Mouse (Mus musculus): ENCODE measurements around the gene Sorbs2. TPM values are rescaled to one million over a fixed set of nuclear protein-coding genes. Genes with fewer than 3 reads are reported as not detected.

Gene Sorbs2
- polyA plus RNA-seq, 1 experiment from 2014 or later: 113 TPM

DNA sequence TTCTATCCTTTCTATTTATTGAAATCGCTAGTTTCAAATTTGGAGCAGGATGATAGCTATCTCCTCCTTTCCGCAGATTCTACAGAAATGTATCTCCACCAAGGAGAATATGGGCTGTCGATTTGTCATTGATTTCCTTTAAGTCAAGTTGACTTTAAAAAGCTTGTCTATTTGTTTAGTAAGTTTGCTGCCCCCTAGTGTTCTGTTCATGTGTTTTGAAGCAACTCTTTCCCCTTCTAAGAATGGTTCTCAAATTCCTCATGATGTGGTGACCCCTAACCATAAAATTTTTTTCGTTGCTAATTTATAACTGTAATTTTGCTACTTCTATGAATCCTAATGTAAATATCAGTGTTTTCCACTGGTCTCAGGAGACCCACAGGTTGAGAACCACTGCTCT, 273.0 kb downstream of the Sorbs2 start:
- H3K36me3 ChIP-seq (replicated peaks): peaks cover 11% of the 10 kb centered on the region
- no peaks in the 10 kb centered on the region for H3K27me3 ChIP-seq
- H3K9me3 ChIP-seq: no peaks in the 10 kb centered on the region
- H3K4me3 ChIP-seq (replicated peaks): no peak overlapping the region
- H3K4me1 ChIP-seq: peaks cover 4% of the 10 kb centered on the region; the same call in 1 of the 2 replicates
- no peak overlapping the region for H3K27ac ChIP-seq
- no peak overlapping the region for H3K9ac ChIP-seq
- no peak for ATAC-seq (ENCODE audit: low FRiP score)
- H3K4me2 ChIP-seq: no peak overlapping the region
- WGBS: 67% methylated on average over 4 of the region's 4 CpGs

- Histone ChIP-seq H3K27ac (no peak overlapping the region), H3K36me3 (replicated peaks) (peaks cover 21% of the 10 kb centered on the region), H3K4me3 (replicated peaks) (no peak overlapping the region), H3K4me1 (no peaks in the 10 kb centered on the region), H3K9me3 (no peaks in the 10 kb centered on the region), H3K9ac (no peak overlapping the region), H3K4me2 (no peak overlapping the region), H3K27me3 (no peaks in the 10 kb centered on the region)
- WGBS: 84% methylated on average over 3 of the region's 3 CpGs
- ATAC-seq (ENCODE audit: low FRiP score): no peak
Observed at GRCm38 (mm10) chr8:45788610-45789009, 281.0 kb downstream of the Sorbs2 start.

DNA sequence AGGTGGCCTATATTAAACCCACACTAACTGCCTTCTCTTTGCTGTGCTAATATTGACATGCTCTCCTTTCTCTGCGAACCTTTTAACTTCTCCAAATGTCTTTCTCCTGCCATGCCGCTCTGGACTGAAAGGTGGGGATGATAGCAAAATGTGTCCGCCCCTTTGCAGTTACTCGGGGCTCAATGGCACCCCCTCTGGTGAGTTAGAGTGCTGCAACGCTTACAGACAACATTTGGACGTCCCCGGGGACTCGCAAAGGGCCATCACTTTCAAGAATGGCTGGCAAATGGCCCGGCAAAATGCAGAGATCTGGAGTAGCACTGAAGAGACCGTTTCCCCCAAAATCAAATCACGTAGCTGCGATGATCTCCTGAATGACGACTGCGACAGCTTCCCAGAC, 287.3 kb downstream of the Sorbs2 start:
- H3K4me3 ChIP-seq (replicated peaks): no peak overlapping the region
- H3K27me3 ChIP-seq: no peaks in the 10 kb centered on the region
- WGBS: 90% methylated on average over 14 of the region's 14 CpGs

GRCm38 (mm10) chr8:45796331-45796740, 288.7 kb downstream of the Sorbs2 start:
- H3K27ac ChIP-seq: no peak overlapping the region
- H3K36me3 ChIP-seq (replicated peaks): peaks cover 42% of the 10 kb centered on the region
- 67% methylated on average over 11 of the region's 11 CpGs for WGBS
- no peak overlapping the region for H3K4me2 ChIP-seq
- no peak overlapping the region for H3K4me3 ChIP-seq (replicated peaks)
- no peaks in the 10 kb centered on the region for H3K4me1 ChIP-seq
- no peaks in the 10 kb centered on the region for H3K27me3 ChIP-seq
- no peak overlapping the region for H3K9ac ChIP-seq
- ATAC-seq (ENCODE audit: low FRiP score): peak; percentile 51
- H3K9me3 ChIP-seq: no peaks in the 10 kb centered on the region

More for the DNA sequence above, 287.3 kb downstream of the Sorbs2 start:
- H3K9ac ChIP-seq: no peak overlapping the region
- no peak for ATAC-seq (ENCODE audit: low FRiP score)
- peaks cover 40% of the 10 kb centered on the region for H3K36me3 ChIP-seq (replicated peaks)
- H3K9me3 ChIP-seq: no peaks in the 10 kb centered on the region
- no peak overlapping the region for H3K4me2 ChIP-seq
- no peak overlapping the region for H3K27ac ChIP-seq
- H3K4me1 ChIP-seq: no peaks in the 10 kb centered on the region

DNA sequence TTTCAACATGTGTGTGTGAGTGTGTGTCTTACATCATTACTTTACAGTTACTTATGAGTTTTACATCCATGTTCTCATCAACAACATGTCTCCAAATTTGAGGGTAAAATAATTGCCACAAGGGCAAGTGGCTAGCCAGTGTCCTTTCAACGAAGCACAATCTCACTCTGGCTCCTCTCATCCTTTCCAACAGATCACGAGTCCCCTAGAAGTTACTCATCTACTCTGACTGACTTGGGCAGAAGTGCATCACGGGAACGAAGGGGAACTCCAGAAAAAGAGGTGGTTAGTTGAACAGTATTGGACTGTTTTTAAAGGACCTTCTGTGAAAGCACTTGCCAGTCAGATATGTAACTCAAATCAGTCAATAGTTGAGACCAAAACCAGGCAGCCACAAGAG, 291.9 kb downstream of the Sorbs2 start:
- Histone ChIP-seq H3K4me2 (no peak overlapping the region), H3K4me1 (no peaks in the 10 kb centered on the region), H3K27me3 (no peaks in the 10 kb centered on the region), H3K9ac (no peak overlapping the region), H3K27ac (no peak overlapping the region), H3K9me3 (no peaks in the 10 kb centered on the region), H3K36me3 (replicated peaks) (peaks cover 35% of the 10 kb centered on the region), H3K4me3 (replicated peaks) (no peak overlapping the region)
- WGBS: 93% methylated on average over 4 of the region's 4 CpGs
- no peak for ATAC-seq (ENCODE audit: low FRiP score)

DNA sequence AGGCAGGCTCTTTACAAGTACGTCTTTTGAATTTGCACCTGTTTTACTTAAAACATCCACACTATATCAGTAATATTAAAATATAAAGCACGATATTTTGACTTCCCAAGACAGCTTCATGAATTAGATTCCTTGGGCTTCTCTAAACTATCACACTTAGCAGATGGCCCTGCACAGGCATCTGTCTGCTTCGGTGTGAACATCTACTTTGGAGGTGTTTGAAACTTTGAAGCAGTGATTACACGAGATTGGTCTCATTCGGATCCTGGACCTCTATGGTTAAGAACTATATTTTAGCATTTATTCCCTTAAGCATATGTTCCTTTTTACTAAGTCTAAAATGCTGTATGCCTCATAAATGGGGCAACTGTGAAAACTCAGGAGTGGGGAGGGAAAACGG, 301.0 kb downstream of the Sorbs2 start:
- no peaks in the 10 kb centered on the region for H3K27me3 ChIP-seq
- H3K36me3 ChIP-seq (replicated peaks): peaks cover 41% of the 10 kb centered on the region
- ATAC-seq (ENCODE audit: low FRiP score): no peak
- no peak overlapping the region for H3K9ac ChIP-seq
- 91% methylated on average over 6 of the region's 6 CpGs for WGBS
- H3K9me3 ChIP-seq: no peaks in the 10 kb centered on the region
- no peak overlapping the region for H3K27ac ChIP-seq
- no peaks in the 10 kb centered on the region for H3K4me1 ChIP-seq
- no peak overlapping the region for H3K4me3 ChIP-seq (replicated peaks)
- no peak overlapping the region for H3K4me2 ChIP-seq

DNA sequence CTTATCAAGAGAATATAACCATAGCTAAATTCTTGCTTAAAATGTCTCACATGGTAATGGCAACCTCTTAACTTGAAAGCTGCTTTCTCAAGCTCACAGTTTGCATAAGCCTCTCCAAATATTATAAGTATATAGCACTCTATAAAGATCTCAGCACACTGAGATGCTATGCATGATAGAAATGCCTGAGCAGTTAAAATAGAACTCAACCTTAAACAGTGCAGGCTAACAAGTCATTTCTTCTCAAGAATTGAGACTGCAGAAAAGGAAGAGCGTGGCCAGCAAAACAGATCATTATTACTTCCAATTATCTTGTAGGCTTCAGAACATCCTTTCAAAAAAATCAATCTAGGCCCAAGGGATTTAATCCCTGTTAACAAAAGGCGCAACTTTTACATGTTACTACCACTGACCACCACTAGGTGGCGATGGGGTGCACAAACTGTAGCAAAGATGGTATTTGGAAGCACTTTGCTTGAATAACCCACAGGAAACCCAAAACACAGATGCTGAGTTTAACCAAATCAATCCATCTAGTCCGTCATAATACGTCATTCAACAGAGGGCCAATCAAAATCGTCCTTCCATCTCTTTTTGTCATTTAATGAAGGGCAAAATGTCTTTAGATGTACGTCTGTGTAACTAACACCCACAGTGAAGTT, 309.3 kb downstream of the Sorbs2 start:
- H3K4me3 ChIP-seq (replicated peaks): no peak overlapping the region
- no peaks in the 10 kb centered on the region for H3K9me3 ChIP-seq
- no peak overlapping the region for H3K4me2 ChIP-seq
- no peak overlapping the region for H3K27ac ChIP-seq
- no peaks in the 10 kb centered on the region for H3K27me3 ChIP-seq
- peak; percentile 30; the same call in 1 of the 2 replicates for ATAC-seq (ENCODE audit: low FRiP score)
- WGBS: 22% methylated on average over 7 of the region's 7 CpGs
- no peaks in the 10 kb centered on the region for H3K4me1 ChIP-seq
- peaks cover 14% of the 10 kb centered on the region for H3K36me3 ChIP-seq (replicated peaks)
- no peak overlapping the region for H3K9ac ChIP-seq

DNA sequence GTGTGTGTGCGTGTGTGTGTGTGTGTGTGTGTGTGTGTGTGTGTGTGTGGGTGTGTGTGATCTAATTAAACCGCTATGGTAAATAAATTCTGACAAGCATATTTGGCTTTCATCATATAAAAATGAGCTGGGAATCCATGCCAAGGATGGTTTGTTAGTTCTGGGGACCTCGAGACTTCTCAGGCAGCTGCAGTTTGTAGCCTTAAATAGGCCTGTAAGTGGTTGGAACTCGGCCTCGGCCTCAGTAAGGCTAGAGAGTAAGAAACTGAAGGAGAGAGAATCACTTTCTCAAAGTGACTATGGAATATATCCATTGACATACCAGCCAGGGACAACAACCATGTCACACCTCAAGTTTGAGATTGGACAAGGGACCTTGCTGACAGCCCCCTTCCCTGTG, 314.1 kb downstream of the Sorbs2 start:
- Histone ChIP-seq H3K9ac (no peak overlapping the region), H3K27ac (no peak overlapping the region), H3K9me3 (no peaks in the 10 kb centered on the region), H3K4me3 (replicated peaks) (no peak overlapping the region), H3K36me3 (replicated peaks) (peaks cover 13% of the 10 kb centered on the region), H3K27me3 (no peaks in the 10 kb centered on the region), H3K4me1 (no peaks in the 10 kb centered on the region), H3K4me2 (no peak overlapping the region)
- 84% methylated on average over 5 of the region's 5 CpGs for WGBS
- ATAC-seq (ENCODE audit: low FRiP score): no peak

- no peak for ATAC-seq (ENCODE audit: low FRiP score)
- Histone ChIP-seq H3K27me3 (no peaks in the 10 kb centered on the region), H3K4me2 (no peak overlapping the region), H3K27ac (no peak overlapping the region), H3K4me1 (no peaks in the 10 kb centered on the region), H3K36me3 (replicated peaks) (peaks cover 15% of the 10 kb centered on the region; the same call in 1 of the 2 replicates), H3K9ac (no peak overlapping the region), H3K4me3 (replicated peaks) (no peak overlapping the region), H3K9me3 (no peaks in the 10 kb centered on the region)
- 88% methylated on average over 2 of the region's 2 CpGs for WGBS
Observed at GRCm38 (mm10) chr8:45829985-45830548, 322.5 kb downstream of the Sorbs2 start.

GRCm38 (mm10) chr8:45833896-45834295, 326.3 kb downstream of the Sorbs2 start:
- Histone ChIP-seq H3K27me3 (0 out of 2 replicates have a peak, but pooled peaks cover 2% of the 10 kb centered on the region), H3K9ac (no peak overlapping the region), H3K36me3 (replicated peaks) (no peaks in the 10 kb centered on the region), H3K4me2 (no peak overlapping the region), H3K9me3 (no peaks in the 10 kb centered on the region), H3K27ac (no peak overlapping the region), H3K4me1 (no peaks in the 10 kb centered on the region), H3K4me3 (replicated peaks) (no peak overlapping the region)
- ATAC-seq (ENCODE audit: low FRiP score): no peak
- 73% methylated on average over 2 of the region's 2 CpGs for WGBS

DNA sequence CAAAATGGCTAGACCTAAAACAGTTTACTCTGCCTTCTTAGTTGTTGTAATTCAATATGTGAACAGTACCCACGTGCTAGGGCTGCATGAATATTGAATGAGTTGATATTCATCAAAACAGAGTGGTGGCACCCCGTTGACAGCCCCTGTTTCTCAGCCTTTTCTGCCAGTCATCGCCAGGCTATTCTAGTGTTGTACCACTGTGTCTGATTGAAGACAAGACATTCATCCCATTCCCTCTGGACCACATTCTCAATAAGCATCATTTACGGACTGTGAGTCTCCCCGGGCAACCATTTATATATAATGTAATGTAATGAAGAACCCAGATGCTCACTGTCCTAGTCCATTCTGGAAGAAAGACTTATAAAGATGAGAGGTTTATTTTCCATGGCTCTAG, 335.7 kb downstream of the Sorbs2 start:
- peak; percentile 64; the same call in 1 of the 2 replicates for ATAC-seq (ENCODE audit: low FRiP score)

GRCm38 (mm10) chr8:45844097-45844885, 336.7 kb downstream of the Sorbs2 start:
- no peak overlapping the region for H3K4me2 ChIP-seq
- no peak for ATAC-seq (ENCODE audit: low FRiP score)
- 50% methylated on average over 6 of the region's 6 CpGs for WGBS
- no peak overlapping the region for H3K9ac ChIP-seq
- no peaks in the 10 kb centered on the region for H3K36me3 ChIP-seq (replicated peaks)
- H3K9me3 ChIP-seq: no peaks in the 10 kb centered on the region
- no peak overlapping the region for H3K4me3 ChIP-seq (replicated peaks)
- H3K27me3 ChIP-seq: no peaks in the 10 kb centered on the region
- H3K27ac ChIP-seq: no peak overlapping the region
- H3K4me1 ChIP-seq: peaks cover 15% of the 10 kb centered on the region

More for the DNA sequence above, 335.7 kb downstream of the Sorbs2 start:
- Histone ChIP-seq H3K4me2 (no peak overlapping the region), H3K4me3 (replicated peaks) (no peak overlapping the region), H3K9ac (no peak overlapping the region), H3K36me3 (replicated peaks) (no peaks in the 10 kb centered on the region), H3K27me3 (no peaks in the 10 kb centered on the region), H3K9me3 (no peaks in the 10 kb centered on the region), H3K4me1 (peaks cover 15% of the 10 kb centered on the region), H3K27ac (no peak overlapping the region)
- 78% methylated on average over 5 of the region's 5 CpGs for WGBS
